Mouse (Mus musculus) kidney, postnatal 25 days (tissue): ENCODE measurements at regions not wholly inside any gene's neighbourhood (a gene's known extent, or its start where the extent isn't known, plus 50 kb on each side); places are given as distances from the start of the nearest gene placed in this dataset.
A peak's percentile ranks its signal among the peaks of the same experiment; 100 is the strongest.

Experiments
- DNase-seq, 2 experiments: peaks; one replicate each; pipeline ENCODE4 v3.0.0; 2021; ENCODE audit warnings: mixed read lengths in 2 of 2

DNA sequence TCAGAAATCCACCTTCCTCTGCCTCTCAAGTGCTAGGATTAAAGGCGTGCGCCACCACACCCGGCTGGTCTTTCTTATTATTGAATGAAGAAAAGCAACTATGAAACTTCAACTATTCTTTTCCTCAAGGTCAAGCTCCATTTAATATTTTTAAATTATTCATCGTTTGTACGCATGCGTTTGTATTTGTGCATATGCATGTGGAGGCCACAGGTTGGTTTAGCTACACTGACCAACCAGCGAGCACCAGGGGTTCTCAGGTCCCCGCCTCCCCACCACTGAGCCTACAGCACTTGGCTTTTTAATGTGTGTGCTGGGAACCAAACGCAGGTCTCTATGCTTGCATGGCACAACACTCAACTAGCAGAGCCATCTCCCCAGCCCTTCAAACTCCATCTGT lies 51.0 kb upstream of the Tmem252 start:
- no peak for DNase-seq

DNA sequence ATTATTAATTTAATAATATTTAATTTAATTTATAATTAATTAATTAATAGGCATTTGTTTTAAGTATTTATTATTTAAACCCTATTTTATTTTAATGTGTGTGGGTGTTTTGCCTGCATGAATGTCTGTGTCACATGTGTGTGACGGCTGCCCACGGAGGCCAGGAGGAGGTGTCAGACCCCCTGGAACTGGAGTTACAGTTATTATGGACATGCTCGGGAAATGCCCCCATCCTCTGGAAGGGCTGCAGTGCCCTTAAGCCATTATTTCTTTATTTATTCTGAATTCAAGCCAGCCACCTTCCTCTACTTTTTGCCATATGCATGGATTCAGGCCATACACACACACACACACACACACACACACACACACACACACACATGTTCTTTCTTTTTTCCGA lies 51.5 kb upstream of the Tmem252 start:
- DNase-seq, result no peak

DNA sequence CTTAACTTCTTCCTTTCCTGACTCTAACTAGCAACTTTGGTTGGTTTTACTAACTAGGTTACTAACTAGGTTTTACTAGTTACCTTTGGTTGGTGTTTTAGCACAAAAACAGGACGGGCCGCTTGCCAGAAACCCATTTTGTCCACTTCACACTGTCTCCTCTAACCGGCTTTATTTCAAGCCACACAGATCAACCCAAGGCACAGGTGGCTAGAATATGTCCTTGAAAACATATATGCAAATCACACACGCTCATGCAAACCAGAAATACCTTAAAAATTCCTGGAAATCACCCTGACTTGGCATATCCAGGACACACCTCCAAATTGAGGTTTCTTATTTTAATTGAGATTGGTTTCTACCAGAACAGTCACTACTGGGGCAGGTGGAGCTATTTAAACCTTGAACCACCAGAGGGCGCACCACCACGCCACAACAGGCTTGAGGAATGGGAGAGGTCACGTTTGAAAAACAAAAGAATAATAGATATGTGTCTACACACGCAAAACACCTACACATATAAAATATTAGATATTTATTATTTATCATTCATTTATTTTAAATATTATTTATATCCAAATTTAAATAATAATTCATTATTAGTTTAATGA lies 52.1 kb upstream of the Tmem252 start:
- DNase-seq, result peak; percentile 73 to 83

DNA sequence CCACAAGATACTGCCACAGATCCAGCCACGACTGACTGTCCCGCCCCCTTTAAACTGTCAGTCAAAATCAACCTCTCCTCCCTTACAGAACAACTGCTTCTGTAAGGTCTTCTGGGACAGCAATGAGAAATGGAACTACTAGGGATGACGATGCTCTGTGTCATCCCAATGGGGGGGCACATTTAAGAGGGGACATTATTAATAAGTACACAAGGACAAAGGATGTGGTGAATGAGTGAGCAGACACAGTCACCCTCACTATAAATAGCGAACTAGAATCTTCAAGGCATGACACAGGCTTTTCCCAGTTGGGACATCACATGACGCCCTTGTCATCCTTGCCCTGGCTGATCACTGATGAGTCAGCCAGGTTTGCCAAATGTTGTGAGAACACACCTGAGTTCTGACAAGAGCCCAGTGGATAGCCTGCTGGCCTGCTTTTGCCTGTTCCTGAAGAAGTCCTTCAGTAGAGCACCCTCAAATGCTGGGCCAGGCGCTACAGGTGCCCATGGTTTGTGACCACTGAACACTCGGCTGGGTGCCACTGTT lies 58.0 kb upstream of the Tmem252 start:
- DNase-seq, result no peak

DNA sequence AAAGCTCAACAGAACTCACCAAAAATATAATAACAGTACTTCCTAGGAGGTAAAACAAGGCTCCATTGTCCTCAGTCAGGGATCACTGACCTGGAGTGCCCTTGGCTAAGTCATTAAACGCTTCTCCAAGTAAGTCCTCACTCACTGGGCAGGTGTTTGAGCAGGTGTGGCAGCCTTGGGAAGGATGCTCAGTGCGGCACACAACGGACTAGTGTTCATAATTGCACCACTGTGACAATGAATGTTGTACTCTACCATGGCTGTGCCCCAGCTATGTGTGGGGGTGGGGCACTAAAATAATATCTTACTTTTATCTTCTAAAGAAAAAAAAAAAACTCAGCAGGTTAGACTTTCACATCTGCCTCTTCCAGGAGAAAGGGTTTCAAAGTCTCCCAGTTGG lies 52.2 kb upstream of the Pip5k1b start:
- no peak for DNase-seq

DNA sequence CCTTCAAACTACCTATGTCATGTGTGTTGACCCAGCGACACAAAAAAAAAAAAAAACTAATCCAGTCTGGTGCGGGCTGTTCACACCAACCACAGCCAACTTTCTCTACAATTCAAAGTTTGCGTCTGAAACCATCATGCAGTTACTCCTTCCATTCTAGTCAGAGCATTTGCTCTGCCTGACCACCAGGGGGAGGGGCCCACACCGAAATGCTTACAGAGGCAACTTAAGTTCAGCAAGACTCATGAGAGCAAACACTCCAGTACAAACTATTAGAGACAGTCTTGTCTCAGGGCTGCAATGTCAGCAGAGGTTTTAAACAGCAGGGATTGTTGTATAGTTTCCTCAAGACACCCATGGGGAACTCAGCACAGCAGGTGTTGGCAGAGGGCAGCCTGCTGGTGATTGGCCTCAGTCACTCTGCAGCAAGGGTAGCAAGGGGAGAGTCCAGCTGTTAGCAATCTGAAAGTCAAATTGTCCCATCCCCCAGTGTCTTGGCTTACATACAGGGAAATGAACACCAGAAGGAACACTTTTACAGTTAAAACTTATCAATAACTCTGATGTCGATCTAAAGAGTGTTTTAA lies 50.8 kb upstream of the Pip5k1b start:
- DNase-seq, result peak in 1 of 2 experiments; percentile 9
